Mouse (Mus musculus): ENCODE measurements around the gene Paxx.

DNA sequence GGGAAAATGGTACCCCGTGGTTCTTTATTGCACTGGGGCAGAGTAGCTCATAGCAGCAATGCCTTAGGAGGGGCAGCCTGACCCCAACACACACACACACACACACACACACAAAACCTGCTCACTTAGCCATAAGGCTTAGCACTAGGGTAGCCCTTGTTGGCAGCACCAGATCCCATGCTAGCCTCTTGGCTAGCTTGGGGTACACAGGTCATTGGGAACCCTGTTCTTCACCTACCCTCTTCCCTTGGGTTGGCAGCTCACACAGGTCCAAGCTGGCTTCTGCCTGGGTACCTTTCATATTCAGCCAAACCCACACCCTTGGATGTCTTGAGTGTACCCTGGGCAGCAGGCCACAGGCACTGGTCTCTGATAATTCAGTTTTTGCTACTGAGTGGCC, 44.1 kb upstream of the Paxx start:
- TF ChIP-seq CTCF (conservative IDR thresholded peaks at IDR 0.05; ENCODE audit: low read length) (no peak), POU5F1 (IDR thresholded peaks at IDR 0.05; ENCODE audit: borderline replicate concordance, low read length) (no peak)
